Mouse (Mus musculus) embryonic facial prominence, embryonic 11.5 days (tissue): Measurements from ENCODE around the gene B3galt6. TPM values are rescaled to one million over a fixed set of nuclear protein-coding genes. Genes with fewer than 3 reads are reported as not detected.

Experiments used
- ATAC-seq: fragments of 200-750 bp; cut with Nextera tagmentation; replicated peaks from 2 replicates; pipeline ENCODE4 v1.8.0; 2017; ENCODE audit warnings: low read depth; ENCODE audit not compliant: insufficient number of reproducible peaks, low FRiP score, low TSS enrichment
- DNase-seq: peaks from one replicate; pipeline ENCODE4 v3.0.0-alpha.2; 2015; ENCODE audit warnings: low spot score
- H3K27ac ChIP-seq: fragments of 300-500 bp; sonication (generic); replicated peaks from 2 replicates; pipeline ENCODE4 v1.5.1; 2014; ENCODE audit warnings: mild to moderate bottlenecking, low read depth, low read length, control low read depth
- H3K27me3 ChIP-seq: fragments of 300-500 bp; sonication (generic); 2 replicates; pipeline ENCODE4 v1.6.1; 2014; ENCODE audit warnings: mild to moderate bottlenecking, low read length, moderate library complexity, mixed read lengths; ENCODE audit not compliant: control insufficient read depth, insufficient read depth
- H3K36me3 ChIP-seq: fragments of 300-500 bp; sonication (generic); replicated peaks from 2 replicates; pipeline ENCODE4 v1.6.1; 2014; ENCODE audit warnings: low read depth, mild to moderate bottlenecking, low read length, moderate library complexity, mixed read lengths; ENCODE audit not compliant: control insufficient read depth, insufficient read depth
- H3K4me1 ChIP-seq: fragments of 300-500 bp; sonication (generic); 2 replicates; pipeline ENCODE4 v1.6.1; 2014; ENCODE audit warnings: low read length, mixed read lengths; ENCODE audit not compliant: control insufficient read depth, insufficient read depth
- H3K4me2 ChIP-seq: fragments of 300-500 bp; sonication (generic); 2 replicates; pipeline ENCODE4 v1.6.1; 2014; ENCODE audit warnings: low read depth, mild to moderate bottlenecking, control low read depth, low read length, moderate library complexity
- H3K4me3 ChIP-seq: fragments of 300-500 bp; sonication (generic); 2 replicates; pipeline ENCODE4 v1.5.1; 2014; ENCODE audit warnings: low read depth, low read length, control low read depth
- H3K9ac ChIP-seq: fragments of 300-500 bp; sonication (generic); replicated peaks from 2 replicates; pipeline ENCODE4 v1.6.1; 2014; ENCODE audit warnings: mild to moderate bottlenecking, control low read depth, low read length
- H3K9me3 ChIP-seq: fragments of 300-500 bp; sonication (generic); replicated peaks from 2 replicates; pipeline ENCODE4 v1.6.1; 2016; ENCODE audit warnings: mild to moderate bottlenecking, low read length, inconsistent platforms, mixed read lengths; ENCODE audit not compliant: control insufficient read depth
- WGBS: fragments of 180-500 bp; shearing (Covaris S2); extraction: QIAGEN DNeasy Blood & Tissue Kit; methylation state at CpG from one replicate; pipeline ENCODE4 v1.1.7; 2014; 5-methylcytosine and 5-hydroxymethylcytosine counted together
- polyA plus RNA-seq: library from polyadenylated mRNA; unstranded; fragments of >200 nt; fragmentation: Nextera tagmentation; extraction: Ambion mirVana; gene quantifications from 2 replicates; pipeline ENCODE4 v1.2.1, GENCODE M21; 2014

B3galt6 gene
- polyA plus RNA-seq, 1 experiment from 2014 or later, result 18.9 TPM

DNA sequence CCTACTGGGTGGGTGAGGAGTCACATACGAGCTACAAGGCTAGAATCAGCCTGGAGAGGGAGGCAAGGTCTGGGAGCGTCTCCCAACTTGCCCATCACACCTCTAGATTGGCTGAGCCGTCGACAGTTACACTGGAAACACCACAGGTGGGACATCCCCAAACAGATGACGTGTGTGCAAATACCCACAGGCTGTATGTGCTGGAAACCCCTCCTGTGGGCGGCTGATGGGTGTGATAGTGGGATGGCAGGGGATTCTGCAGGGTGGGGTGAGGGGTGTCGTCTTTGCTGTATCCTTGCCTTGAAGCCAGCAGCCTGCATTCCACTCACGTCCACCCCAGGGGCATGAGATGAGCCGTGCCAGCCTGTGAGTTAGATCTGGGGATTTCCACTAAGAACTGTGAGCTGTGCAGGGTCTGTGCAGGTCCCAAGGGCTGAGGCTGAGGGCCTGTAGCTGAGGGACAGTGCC lies 38.2 kb upstream of the B3galt6 start:
- Histone ChIP-seq H3K27ac (peak overlapping the region; percentile 87; the same call in 1 of the 2 replicates), H3K4me3 (peak overlapping the region; percentile 45), H3K4me2 (peak overlapping the region; percentile 64), H3K4me1 (peaks cover 5% of the 10 kb centered on the region), H3K36me3 (no peaks in the 10 kb centered on the region), H3K27me3 (peaks cover 13% of the 10 kb centered on the region), H3K9me3 (no peaks in the 10 kb centered on the region), H3K9ac (peak overlapping the region; percentile 65)
- DNase-seq (no peak), ATAC-seq (no peak)
- 69% methylated on average over 9 of the region's 9 CpGs for WGBS

- WGBS, result 95% methylated on average over 7 of the region's 7 CpGs
- no peak for ATAC-seq
Measured at GRCm38 (mm10) chr4:156028580-156028979, 36.1 kb upstream of the B3galt6 start.

GRCm38 (mm10) chr4:156026013-156026412 lies 33.6 kb upstream of the B3galt6 start, which contains the start of gene Tnfrsf18:
Gene Tnfrsf18, plus strand, starts transcription at chr4:156026164.
- no peak within 1 kb of the TSS for H3K9ac ChIP-seq
- H3K9me3 ChIP-seq, result no peaks in the 10 kb centered on the region
- no peaks in the 10 kb centered on the region for H3K27me3 ChIP-seq
- H3K36me3 ChIP-seq, result no peaks in the 10 kb centered on the region
- peaks cover 5% of the 10 kb centered on the region for H3K4me1 ChIP-seq
- no peak for DNase-seq
- H3K4me2 ChIP-seq, result no peak within 1 kb of the TSS
- no peak for ATAC-seq
- H3K27ac ChIP-seq, result no peak within 1 kb of the TSS
- no peak within 1 kb of the TSS for H3K4me3 ChIP-seq
- WGBS, result 72% methylated on average over 4 of the region's 4 CpGs

More at GRCm38 (mm10) chr4:156028580-156028979, 36.1 kb upstream of the B3galt6 start:
- Histone ChIP-seq H3K9me3 (no peaks in the 10 kb centered on the region), H3K4me2 (no peak overlapping the region), H3K4me1 (peaks cover 5% of the 10 kb centered on the region), H3K9ac (no peak overlapping the region), H3K27ac (no peak overlapping the region), H3K36me3 (no peaks in the 10 kb centered on the region), H3K4me3 (no peak overlapping the region), H3K27me3 (no peaks in the 10 kb centered on the region)
- no peak for DNase-seq

DNA sequence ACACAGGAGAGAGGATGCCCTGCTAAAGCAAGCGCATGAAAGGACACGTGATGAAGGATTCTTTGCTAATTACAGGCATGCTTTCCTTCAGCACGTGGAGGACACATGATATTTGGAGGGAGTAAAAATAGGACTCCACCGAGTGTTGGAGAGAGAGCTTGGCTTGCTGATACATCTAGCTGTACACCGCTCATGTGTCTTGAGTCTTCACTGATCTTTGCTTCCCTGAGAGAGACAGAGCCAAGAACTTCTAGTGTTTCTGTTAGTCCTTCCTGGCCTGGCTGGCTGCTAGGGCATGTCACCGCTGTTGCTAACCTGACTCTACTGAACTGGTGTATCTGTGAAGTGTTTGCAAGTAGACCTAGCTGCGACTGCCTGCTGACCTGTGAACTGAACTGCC lies 31.7 kb upstream of the B3galt6 start:
- no peak overlapping the region for H3K9ac ChIP-seq
- no peak overlapping the region for H3K4me2 ChIP-seq
- DNase-seq (no peak), ATAC-seq (no peak)
- WGBS, result 87% methylated on average over 7 of the region's 7 CpGs
- no peaks in the 10 kb centered on the region for H3K27me3 ChIP-seq
- H3K4me3 ChIP-seq, result no peak overlapping the region
- no peaks in the 10 kb centered on the region for H3K36me3 ChIP-seq
- no peaks in the 10 kb centered on the region for H3K4me1 ChIP-seq
- H3K9me3 ChIP-seq, result no peaks in the 10 kb centered on the region
- no peak overlapping the region for H3K27ac ChIP-seq

- DNase-seq (no peak), ATAC-seq (no peak)
- no peak overlapping the region for H3K4me3 ChIP-seq
- no peak overlapping the region for H3K9ac ChIP-seq
- no peaks in the 10 kb centered on the region for H3K9me3 ChIP-seq
- no peaks in the 10 kb centered on the region for H3K36me3 ChIP-seq
- WGBS, result 88% methylated on average over 9 of the region's 9 CpGs
- no peak overlapping the region for H3K4me2 ChIP-seq
- no peaks in the 10 kb centered on the region for H3K27me3 ChIP-seq
- no peaks in the 10 kb centered on the region for H3K4me1 ChIP-seq
- no peak overlapping the region for H3K27ac ChIP-seq
Measured at GRCm38 (mm10) chr4:156023520-156023919, 31.1 kb upstream of the B3galt6 start.

DNA sequence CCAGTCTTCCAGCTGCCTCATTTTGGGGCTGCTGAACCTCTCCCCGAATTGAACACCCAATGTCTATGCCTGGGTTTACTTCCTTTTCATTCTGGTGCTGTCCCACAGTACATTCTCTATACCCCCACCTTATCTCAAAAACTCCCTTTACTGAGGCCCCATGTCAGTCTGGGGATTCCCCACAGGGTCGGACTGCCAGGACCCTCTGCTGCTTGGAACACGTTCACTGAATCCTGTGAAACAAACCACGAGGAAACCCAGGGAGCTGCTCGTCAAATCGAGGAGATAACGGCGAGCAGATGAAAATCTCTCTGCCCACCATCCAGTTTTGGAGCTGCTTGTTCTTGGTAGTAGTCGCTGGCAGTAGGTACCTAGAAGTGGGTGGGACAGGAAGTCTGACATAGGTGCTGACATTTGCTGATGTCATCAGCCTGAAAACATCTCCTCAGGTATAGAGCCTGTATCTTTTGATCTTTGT lies 29.5 kb upstream of the B3galt6 start:
- no peak overlapping the region for H3K27ac ChIP-seq
- H3K9ac ChIP-seq, result no peak overlapping the region
- no peaks in the 10 kb centered on the region for H3K4me1 ChIP-seq
- DNase-seq (no peak), ATAC-seq (no peak)
- H3K4me3 ChIP-seq, result no peak overlapping the region
- no peak overlapping the region for H3K4me2 ChIP-seq
- no peaks in the 10 kb centered on the region for H3K9me3 ChIP-seq
- no peaks in the 10 kb centered on the region for H3K27me3 ChIP-seq
- no peaks in the 10 kb centered on the region for H3K36me3 ChIP-seq
- 83% methylated on average over 9 of the region's 9 CpGs for WGBS

- Histone ChIP-seq H3K9ac (no peak overlapping the region), H3K27me3 (no peaks in the 10 kb centered on the region), H3K4me3 (no peak overlapping the region), H3K4me1 (no peaks in the 10 kb centered on the region), H3K27ac (no peak overlapping the region), H3K9me3 (no peaks in the 10 kb centered on the region), H3K4me2 (no peak overlapping the region), H3K36me3 (no peaks in the 10 kb centered on the region)
- no peak for DNase-seq
- ATAC-seq, result no peak
- 86% methylated on average over 3 of the region's 3 CpGs for WGBS
Measured at GRCm38 (mm10) chr4:156021381-156021780, 28.9 kb upstream of the B3galt6 start.

DNA sequence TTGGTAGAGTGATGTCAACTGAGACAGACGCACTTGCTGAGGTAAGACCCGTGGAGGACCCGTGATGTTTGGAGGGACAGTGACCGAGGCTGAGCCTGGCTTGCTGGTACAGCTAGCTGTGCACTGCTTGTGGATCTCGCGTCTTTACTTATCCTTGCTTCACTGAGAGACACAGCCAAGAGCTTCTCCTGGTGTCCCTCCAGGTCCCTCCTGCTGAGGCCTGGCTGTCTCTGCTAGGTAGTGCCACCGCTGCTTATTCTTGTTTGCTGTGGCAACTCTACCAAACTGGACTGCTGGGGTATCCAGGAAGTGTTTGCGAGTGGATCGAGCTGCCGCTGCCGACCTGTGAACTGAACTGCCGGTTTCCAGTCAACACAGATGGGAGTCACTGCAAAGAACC lies 27.3 kb upstream of the B3galt6 start:
- Histone ChIP-seq H3K36me3 (no peaks in the 10 kb centered on the region; the same call in 1 of the 2 replicates), H3K27ac (no peak overlapping the region), H3K4me1 (no peaks in the 10 kb centered on the region), H3K9me3 (no peaks in the 10 kb centered on the region), H3K4me2 (no peak overlapping the region), H3K4me3 (no peak overlapping the region), H3K9ac (no peak overlapping the region), H3K27me3 (no peaks in the 10 kb centered on the region)
- WGBS, result 93% methylated on average over 12 of the region's 12 CpGs
- ATAC-seq (no peak), DNase-seq (no peak)
